Mouse (Mus musculus) spleen, postnatal 36 days (tissue): Measurements from ENCODE around the gene Cldn4.

ENCODE experiments used
- DNase-seq, 2 experiments: peaks; one replicate each; pipeline ENCODE4 v3.0.0; 2022; ENCODE audit warnings: low spot score in 2 of 2, mixed read lengths in 1 of 2

Cldn4 gene

GRCm38 (mm10) chr5:134946857-134947255 lies at the start of gene Cldn4:
TSS of gene Cldn4 (minus strand) at chr5:134946934.
- DNase-seq = no peak

GRCm38 (mm10) chr5:134992566-134992965 lies 45.8 kb upstream of the Cldn4 start:
- DNase-seq = no peak

GRCm38 (mm10) chr5:134989741-134990140 lies 43.0 kb upstream of the Cldn4 start:
- DNase-seq = no peak

- no peak for DNase-seq
Observed at GRCm38 (mm10) chr5:134989166-134989565, 42.4 kb upstream of the Cldn4 start.

GRCm38 (mm10) chr5:134986298-134987268 lies 39.8 kb upstream of the Cldn4 start:
- no peak for DNase-seq

- no peak for DNase-seq
Observed at GRCm38 (mm10) chr5:134985633-134986297, 39.0 kb upstream of the Cldn4 start, which contains the start of gene Cldn3. TSS of gene Cldn3 (plus strand) at chr5:134986214.

GRCm38 (mm10) chr5:134983771-134984170 lies 37.0 kb upstream of the Cldn4 start:
- DNase-seq = no peak

- no peak for DNase-seq
Observed at GRCm38 (mm10) chr5:134983111-134983510, 36.4 kb upstream of the Cldn4 start.

GRCm38 (mm10) chr5:134981149-134981548 lies 34.4 kb upstream of the Cldn4 start:
- no peak for DNase-seq

GRCm38 (mm10) chr5:134977837-134978236 lies 31.1 kb upstream of the Cldn4 start:
- no peak for DNase-seq

GRCm38 (mm10) chr5:134976577-134977250 lies 30.0 kb upstream of the Cldn4 start:
- DNase-seq = no peak

GRCm38 (mm10) chr5:134976164-134976563 lies 29.4 kb upstream of the Cldn4 start:
- peak in 1 of 2 experiments; percentile 33 for DNase-seq

- DNase-seq = no peak
Observed at GRCm38 (mm10) chr5:134974921-134975320, 28.2 kb upstream of the Cldn4 start.

GRCm38 (mm10) chr5:134974294-134974693 lies 27.6 kb upstream of the Cldn4 start:
- DNase-seq = no peak

GRCm38 (mm10) chr5:134973526-134973925 lies 26.8 kb upstream of the Cldn4 start:
- no peak for DNase-seq

- no peak for DNase-seq
Observed at GRCm38 (mm10) chr5:134973081-134973480, 26.3 kb upstream of the Cldn4 start.

- no peak for DNase-seq
Observed at GRCm38 (mm10) chr5:134970671-134971070, 23.9 kb upstream of the Cldn4 start.

GRCm38 (mm10) chr5:134967164-134967944 lies 20.6 kb upstream of the Cldn4 start:
- no peak for DNase-seq

- peak; percentile 60 to 64 for DNase-seq
Observed at GRCm38 (mm10) chr5:134965852-134966821, 19.4 kb upstream of the Cldn4 start.

GRCm38 (mm10) chr5:134965473-134965851 lies 18.7 kb upstream of the Cldn4 start:
- peak; percentile 50 to 73 for DNase-seq
